Mouse (Mus musculus): Measurements from ENCODE around the gene Rnf215. TPM values are rescaled to one million over a fixed set of nuclear protein-coding genes. Genes with fewer than 3 reads are reported as not detected.
A peak's percentile ranks its signal among the peaks of the same experiment; 100 is the strongest.

Rnf215 gene
- polyA plus RNA-seq (2011; ENCODE audit: insufficient read depth, insufficient read length, low read depth, missing spikeins) = 8.0 and 8.9 TPM in 2 replicates

DNA sequence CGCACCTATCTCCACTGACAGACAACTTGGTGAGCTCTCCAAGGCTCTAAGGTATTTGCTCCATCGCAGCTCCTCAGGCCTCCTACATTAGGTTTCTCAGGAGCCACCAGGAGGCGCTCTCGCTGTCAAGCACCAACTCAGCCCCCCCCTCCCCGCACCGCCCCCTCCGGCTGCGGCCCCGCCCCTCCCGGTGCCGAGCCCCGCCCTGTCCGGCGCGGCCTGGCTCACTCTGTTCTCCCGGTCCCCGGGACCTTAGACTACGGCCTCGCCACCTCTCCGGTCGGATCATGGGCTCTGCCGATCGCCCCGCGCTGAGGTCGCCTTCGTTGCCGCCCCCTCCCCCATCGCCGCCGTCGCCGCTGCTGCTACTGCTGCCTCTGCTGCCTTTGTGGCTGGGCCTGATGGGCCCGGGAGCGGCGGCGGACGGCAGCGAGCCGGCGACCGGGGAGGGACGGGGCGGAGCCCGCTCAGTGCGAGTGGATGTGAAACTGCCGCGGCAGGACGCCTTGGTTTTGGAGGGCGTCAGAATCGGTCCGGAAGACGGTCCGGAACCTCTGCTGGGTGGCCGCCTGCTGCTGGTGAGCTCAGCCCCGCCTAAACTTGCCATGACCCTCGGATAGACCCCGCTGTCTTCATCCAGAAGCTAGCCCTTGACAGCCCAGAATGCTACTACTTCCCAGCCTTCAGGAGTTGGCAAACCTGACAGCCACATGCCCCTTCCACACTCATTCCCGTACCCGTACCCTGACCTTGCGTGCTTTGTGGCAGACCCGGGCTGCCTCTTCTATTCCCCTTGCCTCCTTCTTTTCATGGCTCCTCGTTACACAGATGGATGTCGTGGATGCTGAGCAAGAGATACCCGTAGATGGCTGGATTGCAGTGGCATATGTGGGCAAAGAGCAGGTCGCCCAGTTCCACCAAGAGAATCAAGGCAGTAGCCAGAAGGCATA is at the start of gene Rnf215:
Gene Rnf215, plus strand, starts transcription at position 217 of the 950 bp plus-strand sequence.
- Histone ChIP-seq H3K36me3 (ENCODE audit: control insufficient read depth, insufficient read depth, low read length, poor library complexity, severe bottlenecking) (no peaks in the 10 kb centered on the region), H3K4me3 (ENCODE audit: low read depth, low read length) (peak within 1 kb of the TSS; percentile 91), H3K27me3 (ENCODE audit: control insufficient read depth, insufficient read depth, low read length, poor library complexity, severe bottlenecking) (no peaks in the 10 kb centered on the region), H3K9me3 (replicated peaks; ENCODE audit: control insufficient read depth, insufficient read depth, low read length, poor library complexity, severe bottlenecking) (no peaks in the 10 kb centered on the region), H3K9ac (ENCODE audit: low read depth, poor library complexity, severe bottlenecking) (peak within 1 kb of the TSS; percentile 78), H3K4me1 (ENCODE audit: control insufficient read depth, insufficient read depth, low read length) (peaks cover 2% of the 10 kb centered on the region), H3K27ac (ENCODE audit: insufficient read depth, low read length) (no peak within 1 kb of the TSS)
- TF ChIP-seq POLR2A (IDR thresholded peaks at IDR 0.05; ENCODE audit: insufficient read depth, low read length) (no peak), CTCF (IDR thresholded peaks at IDR 0.05; ENCODE audit: low read depth, low read length) (peak; percentile 44)

DNA sequence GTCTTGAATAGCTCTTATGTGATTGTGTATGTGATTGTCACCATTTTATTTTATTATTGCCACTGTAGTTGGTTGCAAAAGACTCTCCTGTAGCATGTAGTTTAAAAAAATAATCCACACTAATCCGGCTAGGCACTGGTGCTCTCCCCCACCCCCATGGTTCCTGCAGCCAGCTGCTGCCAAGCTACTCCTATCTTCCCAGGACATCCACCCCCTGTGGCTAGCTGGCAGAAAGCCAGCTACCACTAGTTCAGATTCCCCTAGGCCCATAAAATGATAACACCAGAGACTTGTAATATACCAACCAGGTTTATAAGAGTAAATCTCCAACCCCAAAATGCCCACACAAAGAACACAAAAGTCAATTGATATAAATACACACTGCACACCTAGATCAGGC is 48.8 kb upstream of the Rnf215 start:
- no peaks in the 10 kb centered on the region for H3K27me3 ChIP-seq (ENCODE audit: control insufficient read depth, insufficient read depth, low read length, poor library complexity, severe bottlenecking)
- no peak overlapping the region for H3K27ac ChIP-seq (ENCODE audit: insufficient read depth, low read length)
- H3K9me3 ChIP-seq (replicated peaks; ENCODE audit: control insufficient read depth, insufficient read depth, low read length, poor library complexity, severe bottlenecking) = no peaks in the 10 kb centered on the region; the same call in 1 of the 2 replicates
- H3K9ac ChIP-seq (ENCODE audit: low read depth, poor library complexity, severe bottlenecking) = no peak overlapping the region
- TF ChIP-seq CTCF (IDR thresholded peaks at IDR 0.05; ENCODE audit: low read depth, low read length) (no peak), EP300 (IDR thresholded peaks at IDR 0.05; ENCODE audit: insufficient read depth, low read depth, low read length) (no peak), POLR2A (IDR thresholded peaks at IDR 0.05; ENCODE audit: insufficient read depth, low read length) (no peak)
- no peaks in the 10 kb centered on the region for H3K36me3 ChIP-seq (ENCODE audit: control insufficient read depth, insufficient read depth, low read length, poor library complexity, severe bottlenecking)
- H3K4me1 ChIP-seq (ENCODE audit: control insufficient read depth, insufficient read depth, low read length) = no peaks in the 10 kb centered on the region
- H3K4me3 ChIP-seq (ENCODE audit: low read depth, low read length) = no peak overlapping the region

DNA sequence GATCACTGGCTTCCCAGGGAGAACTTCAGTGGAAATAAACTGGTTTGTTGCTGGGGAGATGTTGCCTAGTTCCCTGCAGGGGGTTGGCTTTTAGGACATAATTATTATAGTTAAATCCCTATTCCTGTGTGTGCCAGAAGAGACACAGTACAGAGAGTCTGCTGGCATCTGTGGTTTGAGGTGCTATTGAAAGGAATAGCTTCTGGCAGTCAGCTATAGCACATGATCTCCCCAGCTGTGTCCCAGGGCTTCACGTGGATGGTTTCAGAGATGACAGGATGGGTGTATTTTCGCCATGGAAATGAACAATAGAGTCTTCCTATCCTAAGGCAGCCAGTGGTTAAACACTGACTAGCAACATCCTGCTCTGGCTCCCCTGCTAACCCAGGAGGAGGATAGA is 47.7 kb upstream of the Rnf215 start:
- H3K4me3 ChIP-seq (ENCODE audit: low read depth, low read length) = no peak overlapping the region
- H3K9me3 ChIP-seq (replicated peaks; ENCODE audit: control insufficient read depth, insufficient read depth, low read length, poor library complexity, severe bottlenecking) = no peaks in the 10 kb centered on the region; the same call in 1 of the 2 replicates
- H3K27ac ChIP-seq (ENCODE audit: insufficient read depth, low read length) = no peak overlapping the region
- H3K4me1 ChIP-seq (ENCODE audit: control insufficient read depth, insufficient read depth, low read length) = no peaks in the 10 kb centered on the region
- TF ChIP-seq CTCF (IDR thresholded peaks at IDR 0.05; ENCODE audit: low read depth, low read length) = no peak
- no peak for TF ChIP-seq POLR2A (IDR thresholded peaks at IDR 0.05; ENCODE audit: insufficient read depth, low read length)
- no peak for TF ChIP-seq EP300 (IDR thresholded peaks at IDR 0.05; ENCODE audit: insufficient read depth, low read depth, low read length)
- no peak overlapping the region for H3K9ac ChIP-seq (ENCODE audit: low read depth, poor library complexity, severe bottlenecking)
- no peaks in the 10 kb centered on the region for H3K27me3 ChIP-seq (ENCODE audit: control insufficient read depth, insufficient read depth, low read length, poor library complexity, severe bottlenecking)
- H3K36me3 ChIP-seq (ENCODE audit: control insufficient read depth, insufficient read depth, low read length, poor library complexity, severe bottlenecking) = no peaks in the 10 kb centered on the region; the same call in none of the 2 replicates

DNA sequence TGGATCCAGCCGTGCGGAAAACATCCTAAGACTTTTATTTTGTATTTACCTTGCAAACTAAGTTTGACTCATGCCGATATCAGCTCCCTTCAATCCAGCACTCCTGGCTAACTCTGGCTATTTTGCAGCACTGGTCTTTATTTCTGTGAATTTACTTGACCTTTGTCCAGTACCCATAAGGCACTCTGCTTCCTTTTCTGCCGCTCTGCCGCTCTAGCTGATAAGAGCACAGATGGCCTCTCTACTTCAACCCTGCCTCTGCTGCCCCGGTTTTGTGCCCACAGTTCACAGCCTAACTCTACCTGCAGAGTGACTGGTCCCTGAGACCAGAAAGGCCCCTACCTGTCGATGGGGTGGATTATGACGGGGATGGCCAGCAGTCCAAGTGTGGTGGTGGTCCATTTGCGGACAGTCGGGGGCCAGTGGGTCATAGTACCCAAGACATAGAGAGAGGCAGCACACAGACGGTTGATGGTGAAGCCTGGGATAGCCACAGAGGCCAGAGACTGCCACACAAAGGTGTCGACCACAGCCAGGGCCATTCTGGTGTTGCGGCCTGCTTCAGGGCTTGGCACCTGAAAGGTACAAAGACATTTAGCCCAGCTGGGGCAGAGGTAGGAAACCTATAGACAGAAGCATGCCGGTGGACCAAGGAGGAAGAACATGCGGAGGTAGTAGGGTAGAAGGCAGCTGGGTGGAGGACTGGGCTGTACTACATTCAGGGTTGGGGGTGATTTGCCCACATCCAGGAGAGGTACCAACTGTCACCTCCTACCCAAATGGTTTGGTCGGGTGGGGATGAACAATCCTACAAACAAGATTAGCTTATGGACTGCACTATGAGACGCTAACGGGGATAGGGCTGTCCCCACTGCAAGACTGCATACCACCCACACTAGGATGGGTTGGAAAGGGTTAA is 41.3 kb upstream of the Rnf215 start:
- H3K36me3 ChIP-seq (ENCODE audit: control insufficient read depth, insufficient read depth, low read length, poor library complexity, severe bottlenecking) = no peaks in the 10 kb centered on the region; the same call in none of the 2 replicates
- peak overlapping the region; percentile 35 for H3K4me3 ChIP-seq (ENCODE audit: low read depth, low read length)
- H3K27ac ChIP-seq (ENCODE audit: insufficient read depth, low read length) = no peak overlapping the region
- TF ChIP-seq CTCF (IDR thresholded peaks at IDR 0.05; ENCODE audit: low read depth, low read length) = no peak
- no peak for TF ChIP-seq POLR2A (IDR thresholded peaks at IDR 0.05; ENCODE audit: insufficient read depth, low read length)
- no peak for TF ChIP-seq EP300 (IDR thresholded peaks at IDR 0.05; ENCODE audit: insufficient read depth, low read depth, low read length)
- H3K9ac ChIP-seq (ENCODE audit: low read depth, poor library complexity, severe bottlenecking) = 0 out of 2 replicates have a peak overlapping the region, but pooled peaks have one; percentile 70
- no peaks in the 10 kb centered on the region for H3K27me3 ChIP-seq (ENCODE audit: control insufficient read depth, insufficient read depth, low read length, poor library complexity, severe bottlenecking)
- H3K9me3 ChIP-seq (replicated peaks; ENCODE audit: control insufficient read depth, insufficient read depth, low read length, poor library complexity, severe bottlenecking) = no peaks in the 10 kb centered on the region; the same call in 1 of the 2 replicates
- no peaks in the 10 kb centered on the region for H3K4me1 ChIP-seq (ENCODE audit: control insufficient read depth, insufficient read depth, low read length)

DNA sequence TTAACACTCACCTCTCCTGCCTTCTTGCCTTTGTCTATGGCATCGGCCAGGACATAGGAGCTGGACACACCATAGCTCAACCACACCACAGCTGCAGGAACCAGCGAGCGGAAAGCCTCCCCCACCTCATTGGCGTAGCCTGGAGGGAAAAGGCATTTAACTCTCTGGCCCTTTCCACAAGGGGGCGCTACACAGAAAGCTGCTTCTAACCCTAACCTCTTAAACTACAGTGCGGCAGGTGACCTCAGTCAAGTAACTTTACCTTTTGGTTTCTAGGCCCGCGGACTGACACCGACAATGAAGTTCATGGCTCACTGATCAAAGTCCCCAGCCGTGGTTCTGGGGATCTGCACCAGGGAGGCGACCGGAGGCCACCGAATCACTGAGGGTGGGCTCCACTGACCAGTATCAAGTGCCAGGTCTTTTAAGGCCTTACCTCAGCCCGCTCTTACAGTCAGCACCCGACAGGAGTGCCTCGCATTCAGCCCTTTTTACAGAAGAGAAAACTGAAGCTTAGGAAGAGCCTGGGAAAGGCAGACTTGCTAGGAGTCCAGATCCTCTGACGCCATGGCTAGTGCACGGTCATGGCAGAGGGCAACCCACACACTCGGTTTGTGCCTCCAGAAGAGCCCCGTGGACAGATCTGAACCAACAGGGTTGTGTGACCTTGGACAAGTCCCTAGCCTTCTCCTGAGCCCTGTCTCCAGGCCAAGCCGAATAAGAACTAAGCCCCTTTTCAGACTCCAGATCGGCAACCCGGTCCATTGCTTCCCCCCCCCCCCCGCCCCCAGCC is 40.4 kb upstream of the Rnf215 start:
- TF ChIP-seq CTCF (IDR thresholded peaks at IDR 0.05; ENCODE audit: low read depth, low read length) = peak; percentile 75
- no peak for TF ChIP-seq POLR2A (IDR thresholded peaks at IDR 0.05; ENCODE audit: insufficient read depth, low read length)
- TF ChIP-seq EP300 (IDR thresholded peaks at IDR 0.05; ENCODE audit: insufficient read depth, low read depth, low read length) = 0 out of 2 replicates have a peak, but pooled peaks have one; percentile 45
- Histone ChIP-seq H3K9ac (ENCODE audit: low read depth, poor library complexity, severe bottlenecking) (peak overlapping the region; percentile 70), H3K27me3 (ENCODE audit: control insufficient read depth, insufficient read depth, low read length, poor library complexity, severe bottlenecking) (no peaks in the 10 kb centered on the region), H3K9me3 (replicated peaks; ENCODE audit: control insufficient read depth, insufficient read depth, low read length, poor library complexity, severe bottlenecking) (no peaks in the 10 kb centered on the region; the same call in 1 of the 2 replicates), H3K27ac (ENCODE audit: insufficient read depth, low read length) (peak overlapping the region; percentile 21; the same call in 1 of the 2 replicates), H3K36me3 (ENCODE audit: control insufficient read depth, insufficient read depth, low read length, poor library complexity, severe bottlenecking) (no peaks in the 10 kb centered on the region; the same call in none of the 2 replicates), H3K4me3 (ENCODE audit: low read depth, low read length) (peak overlapping the region; percentile 90), H3K4me1 (ENCODE audit: control insufficient read depth, insufficient read depth, low read length) (no peaks in the 10 kb centered on the region)

Data from ES-Bruce4 (cell line).